Mouse (Mus musculus): ENCODE results near the gene Ppp1r13b.

The Ppp1r13b gene

DNA sequence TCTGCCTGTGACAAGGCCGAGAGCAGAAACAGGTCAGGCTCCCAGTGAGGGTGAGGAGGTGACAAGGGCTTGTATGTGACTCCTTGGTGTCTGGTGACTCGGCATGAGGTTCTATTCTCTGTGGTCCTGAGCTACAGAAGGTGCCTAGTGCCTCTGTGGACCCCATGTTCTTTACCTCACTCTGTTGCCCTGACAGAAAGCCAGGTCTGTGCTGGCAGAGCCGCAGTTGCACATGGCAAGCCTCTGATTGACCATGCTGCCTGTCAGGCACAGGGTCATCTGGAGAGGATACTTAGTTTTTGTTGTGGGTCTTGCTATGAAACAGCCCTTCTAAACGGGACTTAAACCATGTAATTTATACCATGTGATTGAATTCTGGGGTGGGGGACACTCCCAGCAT is 86.0 kb downstream of the Ppp1r13b start:
- DNase-seq (ENCODE audit: low spot score), result no peak

DNA sequence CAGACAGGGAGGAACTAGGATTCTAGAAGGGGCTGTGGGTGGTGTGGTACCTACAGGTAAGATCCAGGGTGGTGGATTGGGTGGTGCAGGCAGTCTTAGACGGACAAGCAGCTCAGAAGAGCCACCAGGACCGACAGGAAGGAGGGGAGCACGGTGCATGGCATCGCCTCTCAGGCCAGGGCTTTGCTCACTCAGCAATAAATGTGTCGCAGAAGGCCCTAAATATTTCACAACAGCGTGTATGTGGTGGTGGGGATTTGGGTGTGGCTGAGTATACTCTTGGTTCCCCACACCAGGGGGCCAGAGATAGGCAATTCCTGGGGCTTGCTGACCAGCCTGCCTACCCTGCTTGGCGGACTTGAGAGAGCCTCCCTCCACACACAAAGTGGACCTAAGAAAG is 87.2 kb downstream of the Ppp1r13b start:
- no peak for DNase-seq (ENCODE audit: low spot score)

DNA sequence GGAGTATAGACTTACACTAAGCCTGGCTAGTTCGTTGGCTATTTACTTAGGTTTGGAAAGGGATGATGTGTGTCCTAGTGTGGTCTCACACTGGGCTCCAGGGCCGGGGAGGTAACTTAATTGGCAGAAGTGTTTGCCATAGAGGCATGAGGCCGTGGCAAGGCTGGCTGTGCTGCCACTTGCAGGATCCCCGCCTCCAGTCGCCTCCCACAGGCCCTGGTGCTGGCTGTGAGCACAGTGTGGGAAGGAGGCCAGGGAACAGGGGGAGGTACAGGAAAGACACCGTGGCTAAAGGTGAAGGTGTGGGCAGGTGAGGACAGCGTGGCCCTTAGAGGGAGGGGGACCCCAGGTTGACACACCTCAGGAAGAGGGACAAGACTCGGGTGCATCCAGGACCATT is 88.0 kb downstream of the Ppp1r13b start:
- peak; percentile 53 for DNase-seq (ENCODE audit: low spot score)

DNA sequence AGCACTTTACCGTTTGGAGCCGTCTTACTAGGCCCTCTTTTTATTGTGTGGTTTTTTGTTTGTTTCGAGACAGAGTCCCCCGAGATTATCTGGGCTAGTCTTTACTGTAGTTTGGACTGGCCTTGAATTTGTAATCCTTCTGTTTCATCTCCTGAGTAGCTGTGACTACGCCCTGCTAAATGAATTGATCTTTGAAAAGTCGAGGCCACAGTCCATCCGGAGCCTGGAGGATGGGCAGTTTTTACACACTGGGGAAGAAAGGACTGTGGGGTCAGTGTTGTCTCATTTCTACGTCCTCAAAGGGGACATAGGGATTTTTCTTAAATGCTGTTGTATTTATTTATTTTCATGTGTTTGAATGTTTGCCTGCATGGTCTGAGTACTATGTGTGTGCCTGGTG is 89.9 kb downstream of the Ppp1r13b start:
- DNase-seq (ENCODE audit: low spot score), result no peak

DNA sequence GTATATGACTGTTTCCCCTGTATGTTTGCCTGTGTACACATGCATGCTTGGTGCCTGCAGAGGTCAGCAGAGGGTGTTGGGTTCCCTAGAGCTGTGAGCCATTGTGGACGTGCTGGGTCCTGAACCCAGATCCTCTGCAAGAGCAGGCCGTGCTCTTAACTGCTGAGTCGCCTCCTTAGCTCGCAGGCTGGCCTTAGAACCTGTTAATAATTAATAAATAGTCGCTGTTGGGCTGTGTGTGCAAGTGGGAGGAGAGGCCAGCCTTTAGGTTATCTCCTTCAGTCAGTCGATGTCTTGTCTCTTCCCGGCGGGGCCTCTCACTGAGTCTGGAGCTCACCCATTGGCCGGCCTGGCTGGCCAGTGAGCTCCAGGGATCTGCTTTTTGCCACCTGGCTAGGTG is 90.9 kb downstream of the Ppp1r13b start:
- no peak for DNase-seq (ENCODE audit: low spot score)

DNA sequence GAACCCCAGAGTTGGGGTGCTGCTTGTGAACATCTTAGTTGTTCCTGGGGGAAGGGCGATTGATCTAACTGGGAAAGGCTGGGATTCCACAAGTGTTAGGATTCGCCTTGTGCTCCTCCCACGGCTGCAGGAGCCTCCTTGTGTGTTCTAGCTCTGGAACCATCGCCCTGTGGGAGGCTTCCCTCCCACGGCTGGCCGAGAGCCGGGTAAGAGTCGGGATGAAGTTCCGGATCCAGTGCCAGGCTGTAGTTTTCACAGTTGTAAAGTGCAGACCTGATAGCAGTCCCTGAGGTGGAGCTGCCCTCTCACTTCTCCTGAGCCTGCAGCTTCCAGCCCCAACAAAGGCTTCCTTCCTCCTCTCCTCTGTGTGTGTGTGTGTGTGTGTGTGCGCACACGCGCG is 91.4 kb downstream of the Ppp1r13b start:
- peak; percentile 65 for DNase-seq (ENCODE audit: low spot score)

DNA sequence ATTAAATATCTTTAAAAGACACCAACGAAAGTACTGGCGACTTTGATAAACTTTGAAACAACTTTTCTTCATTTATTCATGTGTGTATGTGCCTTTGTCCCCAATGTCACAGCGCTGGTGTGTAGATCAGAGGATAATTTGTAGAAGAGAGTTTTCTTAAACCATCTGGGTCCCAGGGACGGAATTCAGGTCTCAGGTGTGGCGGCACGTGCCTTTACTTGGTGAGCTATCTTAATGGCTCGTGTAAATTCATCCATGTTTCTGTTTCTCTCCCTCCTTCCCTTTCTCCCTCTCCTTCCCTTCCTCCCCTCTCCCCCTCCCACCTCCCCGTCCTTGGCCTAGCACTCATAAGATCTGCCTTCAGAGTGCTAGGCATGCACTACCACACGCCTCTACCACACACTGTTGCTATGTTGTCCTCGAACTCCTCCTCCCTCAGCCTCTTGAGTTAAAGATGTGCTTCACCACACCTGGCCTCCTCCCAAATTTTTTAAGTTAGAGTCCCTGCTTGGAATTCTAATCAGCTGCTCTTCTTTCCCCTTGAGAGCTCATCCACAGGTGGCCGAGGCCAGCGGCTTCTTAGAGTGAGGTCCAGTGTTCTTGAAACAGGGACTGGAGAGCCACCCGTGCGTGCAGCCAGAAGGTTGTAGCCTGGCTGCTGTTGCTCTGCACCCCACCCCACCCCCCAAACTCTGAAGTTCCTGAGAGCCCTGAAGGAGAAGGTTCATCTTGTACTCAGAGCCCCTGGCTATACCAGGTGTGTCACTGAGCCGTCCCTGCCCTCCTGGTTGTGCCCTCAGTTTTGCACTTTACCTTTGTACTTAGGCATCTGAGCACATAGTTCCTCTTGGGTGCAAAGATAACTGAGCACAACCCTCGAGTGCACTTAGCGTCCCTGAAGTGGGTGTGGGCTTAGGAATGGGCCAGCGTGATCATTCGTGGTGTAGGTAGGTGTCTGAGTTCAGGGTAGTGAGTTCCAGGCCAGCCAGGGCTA is 92.8 kb downstream of the Ppp1r13b start:
- no peak for DNase-seq (ENCODE audit: low spot score)

DNA sequence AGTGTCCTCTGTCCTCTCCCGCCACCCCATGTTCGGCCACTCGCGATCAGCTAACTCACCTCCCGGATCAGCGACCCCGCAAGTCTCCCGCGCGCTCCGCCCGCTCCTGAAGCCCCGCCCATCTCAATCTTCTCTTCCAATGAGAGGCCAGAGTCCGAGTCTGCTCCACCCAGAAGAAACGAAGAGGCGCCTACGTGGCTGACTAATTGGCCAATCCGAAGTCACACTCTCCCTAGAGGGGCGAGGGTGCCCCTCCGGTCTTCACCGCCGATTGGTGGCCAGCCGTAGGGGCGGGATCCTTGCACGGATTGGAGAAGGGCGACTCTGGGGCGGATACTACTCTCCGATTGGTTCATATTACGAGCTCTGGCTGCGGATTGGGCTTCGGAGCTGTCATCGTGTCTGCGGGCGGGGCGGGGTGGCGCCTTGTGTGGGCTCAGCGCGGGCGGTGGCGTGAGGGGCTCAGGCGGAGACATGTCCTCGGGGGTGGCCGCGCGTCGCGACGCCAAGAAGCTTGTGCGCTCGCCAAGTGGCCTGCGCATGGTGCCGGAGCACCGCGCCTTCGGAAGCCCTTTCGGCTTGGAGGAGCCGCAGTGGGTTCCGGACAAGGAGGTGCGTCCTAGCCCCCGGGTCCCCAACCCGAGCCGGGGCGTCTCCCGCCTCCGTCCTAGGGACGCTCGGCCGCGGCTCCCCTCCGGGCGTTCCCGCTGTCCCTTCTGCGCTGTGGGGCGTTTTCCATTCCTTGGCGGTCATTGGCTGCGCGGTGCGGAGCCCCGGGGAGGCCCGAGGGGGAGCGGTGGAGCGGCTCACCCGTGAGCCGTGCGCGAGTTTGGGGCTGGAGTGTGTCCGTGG is 93.9 kb downstream of the Ppp1r13b start, which contains the start of the genes Xrcc3 and Zfyve21:
TSS of gene Xrcc3 (minus strand) at position 108 of the 852 bp plus-strand sequence.
TSS of gene Zfyve21 (plus strand) at position 405 of the 852 bp plus-strand sequence.
- DNase-seq (ENCODE audit: low spot score), result peak; percentile 96

DNA sequence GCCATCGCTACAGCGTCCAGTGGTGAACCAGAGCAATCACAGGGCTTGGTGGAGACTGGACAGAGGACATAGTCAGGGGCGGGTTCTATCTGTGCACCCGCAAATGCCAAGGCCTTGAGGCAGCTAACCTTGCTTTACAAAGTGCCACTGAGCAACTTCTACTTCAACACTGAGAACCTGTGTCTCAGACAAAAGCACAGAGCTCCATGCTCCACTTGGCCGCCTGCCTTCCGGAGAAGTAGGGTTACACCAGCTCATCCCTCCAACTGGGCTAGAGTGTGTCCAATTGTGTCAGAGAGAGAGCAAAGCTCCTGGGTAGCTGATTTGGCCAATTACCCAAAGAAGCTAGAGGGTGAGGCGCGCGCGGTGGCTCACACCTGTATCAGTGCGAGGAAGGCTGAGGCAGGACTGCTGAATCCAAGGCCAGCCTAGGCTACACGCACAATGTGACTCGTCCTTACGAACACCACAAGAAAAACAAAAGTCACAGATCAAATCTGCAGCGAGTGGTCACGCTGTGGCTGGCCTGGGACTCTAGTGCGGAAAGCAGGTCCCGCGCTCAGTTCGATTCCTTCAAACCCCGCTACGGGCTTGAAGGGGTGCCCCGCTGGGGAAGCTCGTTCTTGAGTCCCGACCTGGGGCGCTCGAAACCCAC is 94.7 kb downstream of the Ppp1r13b start:
- peak; percentile 30 for DNase-seq (ENCODE audit: low spot score)

DNA sequence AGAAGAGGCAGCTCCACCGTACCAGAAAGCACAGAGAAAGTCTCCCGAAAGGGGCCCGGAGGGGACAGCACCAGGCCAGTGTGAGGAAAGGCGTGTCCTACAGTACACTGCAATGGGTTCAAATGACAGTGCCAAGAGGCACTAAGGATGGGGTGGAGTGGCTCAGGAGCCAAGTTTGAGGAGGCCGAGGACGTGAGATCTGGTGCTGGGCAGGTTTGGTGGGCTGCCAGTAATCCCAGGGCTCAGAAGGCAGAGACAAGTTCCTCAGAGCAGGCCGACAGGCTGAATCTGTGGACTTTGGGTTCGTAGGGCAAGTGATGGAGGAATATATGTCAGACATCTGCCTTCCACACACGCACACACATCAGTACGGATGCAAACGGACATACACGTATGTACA is 95.3 kb downstream of the Ppp1r13b start:
- no peak for DNase-seq (ENCODE audit: low spot score)

DNA sequence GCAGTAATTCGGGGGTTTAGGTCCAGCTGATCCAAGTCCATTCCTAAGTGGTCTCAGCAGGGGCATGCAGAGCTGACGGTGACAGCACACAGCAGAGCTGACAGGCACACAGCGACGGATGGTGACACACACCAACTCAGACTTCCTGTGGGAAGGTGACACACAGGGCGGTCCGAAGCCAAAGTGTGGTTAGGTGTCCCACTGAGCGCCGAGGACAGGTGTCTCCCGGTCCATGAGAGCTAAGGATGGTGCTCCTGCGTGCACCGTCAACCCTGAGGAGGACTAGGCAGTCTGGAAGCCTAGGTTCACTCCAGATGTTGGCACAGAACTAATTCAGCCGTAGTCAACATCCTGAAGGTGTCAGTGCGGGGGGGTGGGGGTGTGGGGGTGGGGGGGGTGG is 95.8 kb downstream of the Ppp1r13b start:
- no peak for DNase-seq (ENCODE audit: low spot score)

DNA sequence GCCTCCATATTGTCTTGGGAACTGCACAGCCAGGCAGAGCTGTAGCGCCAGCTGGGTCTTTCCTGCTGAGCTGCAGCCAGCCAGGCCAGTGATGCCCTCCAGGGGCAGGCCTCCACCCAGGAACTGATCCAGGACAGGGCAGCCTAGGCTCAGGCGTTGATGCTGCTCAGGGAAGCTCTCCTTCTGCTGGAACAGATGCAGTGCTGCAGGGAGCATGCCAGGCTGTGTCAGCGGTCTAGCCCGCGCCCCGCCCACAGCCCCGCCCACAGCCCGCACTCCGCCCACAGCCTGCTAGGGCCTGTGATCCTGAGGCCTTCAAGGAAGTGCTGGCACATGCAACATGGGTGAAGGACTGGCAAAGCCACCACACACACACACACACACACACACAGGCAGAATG is 98.1 kb downstream of the Ppp1r13b start:
- DNase-seq (ENCODE audit: low spot score), result peak; percentile 74

DNA sequence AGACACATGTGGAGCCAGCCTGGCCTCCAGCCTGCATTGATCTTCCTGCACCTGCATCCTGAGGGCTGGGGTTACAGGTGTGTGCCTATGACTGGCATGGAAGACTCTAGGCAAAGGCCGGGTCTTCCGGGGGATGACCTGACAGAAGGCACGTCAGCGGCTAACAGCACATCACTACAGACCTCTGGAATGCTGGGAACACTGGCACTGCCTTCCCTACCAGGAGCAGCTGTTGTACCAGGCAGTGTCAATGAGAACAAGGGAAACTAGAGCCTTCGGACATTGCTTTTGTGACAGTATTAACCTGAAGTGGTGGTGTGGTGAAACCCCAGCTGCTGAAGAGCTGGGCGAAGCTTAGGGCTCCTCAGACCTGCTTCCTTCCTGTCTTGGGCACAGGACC is 99.1 kb downstream of the Ppp1r13b start:
- no peak for DNase-seq (ENCODE audit: low spot score)

DNA sequence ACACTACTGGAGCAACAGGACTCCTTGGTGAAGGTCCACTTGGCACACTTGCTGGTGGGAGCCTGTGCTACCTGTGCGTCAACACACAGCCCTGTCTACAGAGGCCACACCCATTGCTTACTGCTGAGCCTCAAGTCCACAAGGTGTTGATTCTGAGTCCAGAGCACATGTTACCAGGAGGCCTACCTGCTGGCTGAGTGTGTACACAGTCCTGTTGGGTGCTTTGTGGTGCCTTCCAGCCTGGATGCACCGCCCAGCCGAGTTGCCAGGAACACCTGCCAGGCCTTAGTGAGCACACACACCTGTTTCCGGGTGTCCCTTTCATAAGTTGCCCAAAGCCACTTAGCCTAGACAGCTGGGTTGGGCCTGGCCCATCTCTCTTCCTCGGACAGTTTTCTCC is 104.4 kb downstream of the Ppp1r13b start:
- DNase-seq (ENCODE audit: low spot score), result no peak

DNA sequence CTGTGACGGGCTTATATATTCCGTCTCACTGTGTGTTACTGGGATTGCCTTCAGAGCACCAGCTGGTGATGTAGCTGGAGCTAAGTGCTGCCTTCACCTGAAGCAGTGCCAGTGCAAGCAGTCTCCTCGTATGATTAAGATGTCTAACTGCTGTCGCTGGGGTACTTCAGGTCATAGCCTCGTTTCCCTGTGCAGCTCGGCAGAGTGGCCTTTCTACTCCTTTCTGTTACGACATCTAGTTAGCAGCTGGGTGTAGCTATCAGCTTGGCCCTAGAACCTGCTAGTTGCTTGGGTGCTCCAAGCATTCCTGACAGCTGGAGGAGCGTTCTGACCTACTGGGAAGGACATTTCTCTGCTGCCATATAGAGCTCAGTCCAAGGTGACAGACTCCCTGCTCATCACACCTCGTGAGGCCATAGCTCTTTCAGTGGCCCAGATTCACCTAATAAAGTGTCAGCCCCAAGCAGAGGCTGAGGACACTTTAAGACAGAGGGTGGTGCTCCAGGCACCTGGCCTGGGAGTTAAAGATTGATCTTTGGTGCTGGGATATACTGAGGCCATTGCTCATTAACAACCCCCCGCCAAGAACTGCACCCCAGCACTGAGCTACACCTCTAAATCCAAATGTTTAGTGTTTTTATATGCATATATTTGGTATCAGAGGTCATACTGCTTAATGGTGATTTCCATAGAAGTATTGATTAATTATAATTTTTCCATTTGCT is 107.3 kb downstream of the Ppp1r13b start:
- DNase-seq (ENCODE audit: low spot score), result no peak

DNA sequence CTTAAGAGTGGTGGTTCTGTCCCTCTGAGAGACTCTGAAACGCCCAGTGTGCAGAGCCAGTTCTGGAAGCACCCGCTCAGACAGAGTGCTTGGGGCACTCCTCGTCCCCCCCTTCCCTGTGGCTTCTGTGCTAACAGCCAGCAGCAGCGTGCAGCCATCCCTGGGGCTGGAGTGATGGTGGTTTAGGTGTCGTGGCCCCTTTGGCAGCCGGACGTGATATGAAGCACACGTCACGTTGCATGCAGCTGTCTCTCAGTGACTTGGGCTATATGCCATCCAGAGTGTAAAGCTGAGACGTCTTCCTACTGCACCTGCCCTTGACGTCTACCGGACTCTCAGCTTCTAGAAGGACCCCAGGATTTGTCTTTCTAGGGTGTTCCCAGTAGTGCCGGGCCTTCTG is 109.4 kb downstream of the Ppp1r13b start:
- DNase-seq (ENCODE audit: low spot score), result no peak

DNA sequence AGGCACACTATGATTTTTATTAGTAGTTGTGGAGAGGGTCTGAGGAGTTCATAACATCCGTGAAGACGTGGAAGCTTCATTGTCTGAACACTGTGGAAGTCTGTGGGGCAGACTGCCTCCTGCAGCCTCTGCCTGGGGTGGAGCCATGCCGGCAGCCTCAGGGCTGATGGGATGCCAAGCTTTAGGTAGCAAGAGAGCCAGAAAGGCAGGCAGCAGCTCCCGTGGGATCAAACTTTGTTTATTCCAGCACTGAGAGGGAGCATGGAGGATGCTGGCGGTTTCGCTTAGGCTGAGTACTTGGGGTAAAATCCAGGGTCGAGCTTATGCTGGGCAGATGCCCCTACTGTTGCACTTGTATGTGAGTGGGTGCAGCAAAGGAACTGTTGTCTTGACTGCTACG is 110.7 kb downstream of the Ppp1r13b start:
- no peak for DNase-seq (ENCODE audit: low spot score)

DNA sequence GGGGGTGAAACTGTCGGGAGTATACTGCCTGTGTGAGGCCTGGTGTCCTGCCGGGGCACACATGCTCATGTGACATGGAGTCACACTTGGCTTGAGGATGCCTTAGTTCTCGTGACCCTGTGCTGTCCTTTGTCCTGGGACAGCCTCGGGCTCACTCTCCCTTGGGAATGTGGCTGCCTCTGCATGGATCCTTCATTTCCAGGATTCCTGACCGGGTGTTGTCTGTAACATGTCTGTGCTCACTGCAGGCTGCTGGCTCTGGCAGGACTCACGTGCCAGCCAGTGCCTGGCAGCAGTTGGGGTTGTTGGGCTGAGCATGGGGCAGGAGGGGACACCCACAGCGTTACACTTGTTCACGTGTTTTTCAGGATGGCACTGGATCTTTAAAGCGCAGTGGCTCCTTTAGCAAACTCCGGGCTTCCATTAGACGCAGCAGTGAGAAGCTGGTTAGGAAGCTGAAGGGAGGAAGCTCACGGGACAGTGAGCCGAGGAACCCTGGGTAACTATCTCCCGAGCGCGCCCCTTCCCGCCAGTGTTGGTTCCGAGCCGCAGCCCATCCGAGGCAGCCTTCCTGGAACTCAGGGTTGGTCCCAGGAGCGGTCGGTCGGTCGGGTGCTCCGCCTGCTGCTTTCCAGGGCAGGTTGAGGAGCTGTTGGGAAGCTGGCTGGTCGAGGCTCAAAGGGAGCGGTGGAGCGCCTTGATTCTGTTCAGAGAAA is 112.6 kb downstream of the Ppp1r13b start:
- no peak for DNase-seq (ENCODE audit: low spot score)

DNA sequence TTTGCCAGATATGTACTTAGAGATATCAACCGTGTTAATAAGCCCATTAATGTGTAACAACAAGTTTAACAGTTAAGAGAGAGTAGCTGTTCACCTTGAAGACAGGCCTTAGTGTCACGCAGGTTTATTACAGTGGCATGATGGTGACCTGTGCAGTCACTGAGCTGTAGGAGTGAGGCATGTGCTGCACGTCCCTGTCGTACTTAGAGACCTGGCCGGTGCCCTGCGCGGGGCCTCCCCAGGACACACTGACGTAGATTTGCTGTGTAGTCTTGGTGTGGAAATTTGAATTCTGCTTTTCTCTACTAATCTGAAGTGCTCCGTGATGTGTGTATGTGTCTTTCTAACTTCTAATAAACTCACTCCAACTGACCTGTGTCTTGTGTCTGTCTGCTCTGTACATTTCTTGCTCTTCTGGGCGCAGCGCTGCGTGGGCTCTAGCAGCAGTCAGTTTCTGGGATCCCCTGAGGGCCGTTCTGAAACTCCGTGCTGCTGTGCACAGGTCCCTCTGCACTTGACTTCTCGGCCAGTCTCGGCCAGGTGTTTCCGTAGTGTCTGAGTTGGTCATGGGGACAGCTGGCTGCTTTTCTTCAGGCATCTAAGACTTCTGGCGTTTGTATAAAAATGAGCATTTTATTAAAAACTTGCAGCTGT is 113.3 kb downstream of the Ppp1r13b start:
- DNase-seq (ENCODE audit: low spot score), result no peak

DNA sequence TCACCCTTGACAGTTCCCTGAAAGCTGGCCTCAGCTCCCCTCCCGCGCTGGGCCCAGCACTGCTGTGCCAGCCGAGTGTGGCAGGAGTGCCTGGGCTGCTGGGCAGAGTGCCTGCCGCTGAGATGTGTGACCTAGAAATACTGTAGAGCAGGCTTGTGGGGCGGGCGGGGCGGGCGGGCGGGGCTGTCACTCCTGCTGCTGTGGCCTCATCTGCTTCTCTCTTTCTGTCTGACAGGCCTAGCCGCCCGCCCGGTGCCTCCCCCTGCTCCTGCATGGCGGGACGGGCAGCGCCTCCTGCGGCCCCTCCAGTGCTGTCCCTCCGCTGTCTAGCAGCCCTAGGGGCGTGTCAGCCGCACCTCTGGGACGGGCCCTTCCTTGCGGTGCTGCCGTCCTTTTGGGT is 113.8 kb downstream of the Ppp1r13b start:
- peak; percentile 46 for DNase-seq (ENCODE audit: low spot score)

Measured in ovary, postnatal 36 days (tissue).